Mouse (Mus musculus): ENCODE data around the gene Krcc1. TPM values are rescaled to one million over a fixed set of nuclear protein-coding genes. Genes with fewer than 3 reads are reported as not detected.

Krcc1 gene
- polyA plus RNA-seq, 2 experiments: 23.5 to 47.0 TPM

GRCm38 (mm10) chr6:71242811-71243210 is 28.7 kb upstream of the Krcc1 start:
- H3K27me3 ChIP-seq (ENCODE audit: control insufficient read depth, insufficient read depth, low read length): no peaks in the 10 kb centered on the region
- 76% methylated on average over 1 of the region's 1 CpGs for WGBS
- H3K4me3 ChIP-seq (replicated peaks; ENCODE audit: low read length): no peak overlapping the region
- no peak overlapping the region for H3K4me2 ChIP-seq (replicated peaks; ENCODE audit: low read depth, low read length, severe bottlenecking)
- no peak overlapping the region for H3K27ac ChIP-seq (replicated peaks; ENCODE audit: low read depth, low read length)
- H3K4me1 ChIP-seq (ENCODE audit: control insufficient read depth, insufficient read depth, low read length): 0 out of 2 replicates have a peak, but pooled peaks cover 2% of the 10 kb centered on the region
- no peak overlapping the region for H3K9ac ChIP-seq (ENCODE audit: low read depth, low read length, severe bottlenecking)
- no peaks in the 10 kb centered on the region for H3K36me3 ChIP-seq (ENCODE audit: control insufficient read depth, insufficient read depth, low read length)
- DNase-seq (ENCODE audit: low spot score) (no peak), ATAC-seq (ENCODE audit: low FRiP score, low read depth) (no peak)
- no peaks in the 10 kb centered on the region for H3K9me3 ChIP-seq (ENCODE audit: control insufficient read depth, low read length)
- no peak for TF ChIP-seq POLR2A (IDR thresholded peaks at IDR 0.05; ENCODE audit: borderline replicate concordance, extremely low read depth, insufficient read depth, insufficient read length)

- Histone ChIP-seq H3K4me1 (ENCODE audit: control insufficient read depth, insufficient read depth, low read length) (0 out of 2 replicates have a peak, but pooled peaks cover 2% of the 10 kb centered on the region), H3K4me2 (replicated peaks; ENCODE audit: low read depth, low read length, severe bottlenecking) (no peak overlapping the region), H3K4me3 (replicated peaks; ENCODE audit: low read length) (no peak overlapping the region), H3K27ac (replicated peaks; ENCODE audit: low read depth, low read length) (no peak overlapping the region), H3K27me3 (ENCODE audit: control insufficient read depth, insufficient read depth, low read length) (no peaks in the 10 kb centered on the region), H3K9ac (ENCODE audit: low read depth, low read length, severe bottlenecking) (no peak overlapping the region), H3K36me3 (ENCODE audit: control insufficient read depth, insufficient read depth, low read length) (no peaks in the 10 kb centered on the region), H3K9me3 (ENCODE audit: control insufficient read depth, low read length) (no peaks in the 10 kb centered on the region)
- WGBS: 82% methylated on average over 3 of the region's 3 CpGs
- DNase-seq (ENCODE audit: low spot score) (no peak), ATAC-seq (ENCODE audit: low FRiP score, low read depth) (no peak)
- TF ChIP-seq POLR2A (IDR thresholded peaks at IDR 0.05; ENCODE audit: borderline replicate concordance, extremely low read depth, insufficient read depth, insufficient read length): no peak
Observed at GRCm38 (mm10) chr6:71243258-71243657, 28.2 kb upstream of the Krcc1 start.

- no peaks in the 10 kb centered on the region for H3K36me3 ChIP-seq (ENCODE audit: control insufficient read depth, insufficient read depth, low read length)
- no peaks in the 10 kb centered on the region for H3K27me3 ChIP-seq (ENCODE audit: control insufficient read depth, insufficient read depth, low read length)
- 88% methylated on average over 1 of the region's 1 CpGs for WGBS
- H3K9ac ChIP-seq (ENCODE audit: low read depth, low read length, severe bottlenecking): no peak overlapping the region
- DNase-seq (ENCODE audit: low spot score) (no peak), ATAC-seq (ENCODE audit: low FRiP score, low read depth) (no peak)
- no peak overlapping the region for H3K4me3 ChIP-seq (replicated peaks; ENCODE audit: low read length)
- no peaks in the 10 kb centered on the region for H3K9me3 ChIP-seq (ENCODE audit: control insufficient read depth, low read length)
- no peak overlapping the region for H3K27ac ChIP-seq (replicated peaks; ENCODE audit: low read depth, low read length)
- H3K4me2 ChIP-seq (replicated peaks; ENCODE audit: low read depth, low read length, severe bottlenecking): no peak overlapping the region
- H3K4me1 ChIP-seq (ENCODE audit: control insufficient read depth, insufficient read depth, low read length): no peaks in the 10 kb centered on the region
- TF ChIP-seq POLR2A (IDR thresholded peaks at IDR 0.05; ENCODE audit: borderline replicate concordance, extremely low read depth, insufficient read depth, insufficient read length): no peak
Observed at GRCm38 (mm10) chr6:71248420-71248819, 23.1 kb upstream of the Krcc1 start.

- 84% methylated on average over 3 of the region's 3 CpGs for WGBS
- Histone ChIP-seq H3K27me3 (ENCODE audit: control insufficient read depth, insufficient read depth, low read length) (no peaks in the 10 kb centered on the region), H3K4me1 (ENCODE audit: control insufficient read depth, insufficient read depth, low read length) (no peaks in the 10 kb centered on the region), H3K36me3 (ENCODE audit: control insufficient read depth, insufficient read depth, low read length) (no peaks in the 10 kb centered on the region), H3K4me2 (replicated peaks; ENCODE audit: low read depth, low read length, severe bottlenecking) (no peak overlapping the region), H3K9ac (ENCODE audit: low read depth, low read length, severe bottlenecking) (no peak overlapping the region), H3K9me3 (ENCODE audit: control insufficient read depth, low read length) (no peaks in the 10 kb centered on the region), H3K4me3 (replicated peaks; ENCODE audit: low read length) (no peak overlapping the region), H3K27ac (replicated peaks; ENCODE audit: low read depth, low read length) (no peak overlapping the region)
- ATAC-seq (ENCODE audit: low FRiP score, low read depth): no peak
- DNase-seq (ENCODE audit: low spot score): no peak
- TF ChIP-seq POLR2A (IDR thresholded peaks at IDR 0.05; ENCODE audit: borderline replicate concordance, extremely low read depth, insufficient read depth, insufficient read length): no peak
Observed at GRCm38 (mm10) chr6:71249615-71250014, 21.9 kb upstream of the Krcc1 start.

GRCm38 (mm10) chr6:71250951-71251350 is 20.5 kb upstream of the Krcc1 start:
- no peak for DNase-seq (ENCODE audit: low spot score)
- no peak for TF ChIP-seq POLR2A (IDR thresholded peaks at IDR 0.05; ENCODE audit: borderline replicate concordance, extremely low read depth, insufficient read depth, insufficient read length)

GRCm38 (mm10) chr6:71254456-71254855 is 17.0 kb upstream of the Krcc1 start:
- ATAC-seq (ENCODE audit: low FRiP score, low read depth): no peak
- no peak overlapping the region for H3K9ac ChIP-seq (ENCODE audit: low read depth, low read length, severe bottlenecking)
- no peaks in the 10 kb centered on the region for H3K4me1 ChIP-seq (ENCODE audit: control insufficient read depth, insufficient read depth, low read length)
- H3K9me3 ChIP-seq (ENCODE audit: control insufficient read depth, low read length): no peaks in the 10 kb centered on the region
- no peak for TF ChIP-seq POLR2A (IDR thresholded peaks at IDR 0.05; ENCODE audit: borderline replicate concordance, extremely low read depth, insufficient read depth, insufficient read length)
- no peaks in the 10 kb centered on the region for H3K27me3 ChIP-seq (ENCODE audit: control insufficient read depth, insufficient read depth, low read length)
- no peak overlapping the region for H3K4me3 ChIP-seq (replicated peaks; ENCODE audit: low read length)
- H3K36me3 ChIP-seq (ENCODE audit: control insufficient read depth, insufficient read depth, low read length): no peaks in the 10 kb centered on the region
- 92% methylated on average over 6 of the region's 6 CpGs for WGBS
- H3K4me2 ChIP-seq (replicated peaks; ENCODE audit: low read depth, low read length, severe bottlenecking): no peak overlapping the region
- DNase-seq (ENCODE audit: low spot score): no peak
- H3K27ac ChIP-seq (replicated peaks; ENCODE audit: low read depth, low read length): no peak overlapping the region

More at GRCm38 (mm10) chr6:71250951-71251350, 20.5 kb upstream of the Krcc1 start:
- Histone ChIP-seq H3K4me2 (replicated peaks; ENCODE audit: low read depth, low read length, severe bottlenecking) (no peak overlapping the region), H3K36me3 (ENCODE audit: control insufficient read depth, insufficient read depth, low read length) (no peaks in the 10 kb centered on the region), H3K4me1 (ENCODE audit: control insufficient read depth, insufficient read depth, low read length) (no peaks in the 10 kb centered on the region), H3K9ac (ENCODE audit: low read depth, low read length, severe bottlenecking) (no peak overlapping the region), H3K4me3 (replicated peaks; ENCODE audit: low read length) (no peak overlapping the region), H3K27me3 (ENCODE audit: control insufficient read depth, insufficient read depth, low read length) (no peaks in the 10 kb centered on the region), H3K27ac (replicated peaks; ENCODE audit: low read depth, low read length) (no peak overlapping the region), H3K9me3 (ENCODE audit: control insufficient read depth, low read length) (no peaks in the 10 kb centered on the region)
- no peak for ATAC-seq (ENCODE audit: low FRiP score, low read depth)
- WGBS: 77% methylated on average over 8 of the region's 8 CpGs

Data from limb, embryonic 14.5 days (tissue).